Mouse (Mus musculus) megakaryocyte progenitor cell, adult 5-6 weeks (primary cell): ENCODE measurements around the gene Actl6b. TPM values are rescaled to one million over a fixed set of nuclear protein-coding genes. Genes with fewer than 3 reads are reported as not detected.
"Not testable (repeated sequence)": the region's sequence is repeated elsewhere in the genome, so short reads cannot be mapped to it uniquely, and the experiment has no call there.

Source experiments
- ATAC-seq: replicated peaks from 2 replicates; pipeline ENCODE4 v1.8.0; 2016; ENCODE audit warnings: mild to moderate bottlenecking, moderate TSS enrichment, inconsistent platforms; ENCODE audit not compliant: poor library complexity
- total RNA-seq, 2 experiments: library from RNA; stranded (forward) in 1 of 2; stranded (reverse) in 1 of 2; fragments of 157-497, 149-512 nt in 1 of 2; fragments of 200-1000 nt in 1 of 2; gene quantifications; 2 replicates each; pipeline versions ENCODE4 v1.2.3 to v1.2.4; 2015 to 2017

Actl6b gene
- total RNA-seq, 2 experiments from 2014 or later, result not detected

DNA sequence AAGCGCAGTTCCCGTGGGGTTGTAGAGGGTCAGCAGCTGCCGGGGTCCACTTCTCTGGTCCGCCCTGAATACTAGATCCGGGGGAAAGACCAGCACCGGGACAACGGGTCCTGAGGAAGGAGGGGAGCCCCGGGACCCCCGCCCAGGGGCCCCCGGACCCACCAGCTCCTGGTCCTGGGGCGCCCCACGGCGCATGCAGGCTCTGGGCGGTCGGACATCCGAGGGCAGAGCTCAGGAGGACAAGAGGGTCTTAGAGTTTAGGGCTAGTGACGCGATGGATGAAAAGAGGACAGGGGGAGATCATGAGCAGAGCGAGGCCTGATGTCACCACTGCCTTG lies 46.9 kb downstream of the Actl6b start:
- ATAC-seq, result peak; percentile 9

DNA sequence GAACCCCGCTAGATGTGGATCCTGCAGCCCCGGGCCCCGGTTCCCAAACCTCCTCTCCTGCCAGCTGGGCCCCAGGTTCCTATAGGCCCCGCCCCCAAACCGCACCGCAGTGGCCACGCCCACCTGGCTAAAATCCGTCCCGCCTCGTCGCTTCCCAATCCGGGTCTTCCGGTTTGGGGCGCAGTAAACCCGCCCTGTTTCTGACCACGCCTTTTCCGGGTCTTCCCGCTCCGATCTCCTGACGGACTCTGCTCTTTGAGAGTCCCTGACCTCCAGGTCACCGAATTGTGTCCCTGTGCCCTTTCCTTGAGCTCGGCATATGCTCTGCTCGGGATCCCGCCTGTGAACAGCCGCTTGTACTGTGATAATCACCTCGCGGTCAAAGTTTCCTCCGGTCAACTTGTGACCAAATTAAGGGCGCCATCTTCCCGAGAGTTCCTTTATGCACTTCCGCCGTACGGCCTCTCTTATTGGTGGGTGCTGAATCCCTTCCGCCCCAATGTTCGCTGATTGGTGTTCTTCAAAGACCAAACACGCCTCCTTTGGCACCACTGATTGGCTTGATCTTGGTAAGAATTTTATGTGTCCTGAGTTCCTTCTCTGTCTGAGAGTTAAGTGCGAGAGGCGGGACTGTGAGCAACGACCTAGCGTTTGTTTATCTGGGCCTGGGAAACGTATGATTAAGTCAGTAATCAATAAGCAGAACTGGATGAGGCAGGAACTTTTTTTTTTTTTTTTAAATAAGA lies 47.5 kb downstream of the Actl6b start, which contains the start of gene Mospd3:
Gene Mospd3, minus strand, starts transcription at position 440 of the 746 bp plus-strand sequence.
- ATAC-seq, result peak; percentile 76

DNA sequence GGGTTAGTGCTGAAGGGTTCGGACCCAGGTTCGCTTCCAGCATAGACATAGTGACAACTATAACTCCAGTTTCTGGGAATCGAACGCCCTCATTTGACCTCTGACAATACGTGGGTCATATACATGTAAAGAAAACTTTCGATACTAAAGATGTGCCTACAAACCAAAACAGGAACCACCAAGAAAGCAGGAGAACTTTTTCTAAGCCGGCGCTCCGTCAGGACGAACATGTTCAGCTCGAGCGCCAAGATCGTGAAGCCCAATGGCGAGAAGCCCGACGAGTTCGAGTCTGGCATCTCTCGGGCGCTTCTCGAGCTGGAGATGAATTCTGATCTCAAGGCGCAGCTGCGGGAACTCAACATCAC lies 48.0 kb downstream of the Actl6b start:
- no peak for ATAC-seq

DNA sequence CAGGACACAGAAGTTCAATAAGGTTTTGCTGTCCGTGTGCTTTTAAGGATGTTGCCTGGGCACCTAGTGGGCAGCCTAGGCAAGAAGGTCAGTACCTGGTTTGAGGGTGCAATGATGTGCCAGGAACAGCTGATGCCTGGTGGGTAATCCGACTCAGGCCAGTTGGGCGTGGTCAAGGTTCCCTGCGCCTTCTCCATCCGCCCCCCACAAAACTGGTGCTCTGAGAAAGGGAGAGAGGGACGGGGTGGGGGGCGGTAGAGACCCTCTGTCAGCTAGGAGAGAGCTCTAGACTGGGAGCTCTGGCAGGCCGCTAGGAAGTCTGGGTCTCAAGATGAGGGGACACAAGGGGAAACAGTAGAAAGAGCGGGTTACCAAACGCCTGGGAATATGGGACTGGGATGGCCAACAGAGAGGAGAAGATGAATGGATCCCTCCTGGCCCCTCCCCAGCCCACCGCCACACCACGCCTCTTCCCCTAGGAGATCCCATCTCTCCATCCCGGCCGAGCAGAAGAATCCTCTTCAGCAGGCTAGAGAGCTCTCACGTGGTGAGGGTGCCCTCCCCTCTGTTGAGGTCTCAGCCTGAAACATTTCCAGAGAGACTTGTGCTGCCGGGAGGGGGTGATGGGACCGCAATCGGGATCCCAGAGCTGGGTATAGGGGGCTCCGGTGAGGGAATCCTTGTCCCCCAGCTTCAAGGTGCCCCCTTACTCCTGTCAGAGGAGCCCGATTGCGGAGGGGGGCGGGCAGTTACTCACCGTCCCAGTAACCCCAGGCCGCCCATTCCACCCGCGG lies 54.7 kb downstream of the Actl6b start:
- no peak for ATAC-seq

DNA sequence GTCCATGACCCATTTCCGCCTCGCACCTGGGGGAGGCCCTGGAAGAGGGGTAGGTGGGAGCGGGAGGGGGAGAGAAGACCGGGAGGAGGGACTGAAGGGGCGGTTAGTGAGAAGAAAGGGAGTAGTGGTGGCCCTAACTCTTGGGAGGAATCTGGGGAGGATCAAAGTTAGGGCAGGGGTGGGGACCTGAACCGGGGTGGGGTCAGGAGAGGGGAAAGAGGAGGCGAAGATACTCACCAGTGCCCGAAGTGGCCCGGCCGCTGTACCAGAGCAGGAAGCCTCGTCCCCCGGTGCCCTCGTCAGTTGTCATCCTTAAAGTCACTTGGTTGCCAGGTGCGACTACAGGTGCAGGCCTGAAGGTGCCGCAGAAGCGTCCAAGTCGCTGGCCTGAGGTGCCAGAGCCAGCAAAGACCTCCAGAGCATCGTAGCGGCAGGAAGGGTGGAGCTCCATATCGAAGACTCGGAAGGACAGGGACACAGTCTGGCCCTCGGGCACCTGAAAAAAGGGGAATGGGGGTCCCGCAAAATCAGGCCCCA lies 55.4 kb downstream of the Actl6b start:
- ATAC-seq, result no peak

DNA sequence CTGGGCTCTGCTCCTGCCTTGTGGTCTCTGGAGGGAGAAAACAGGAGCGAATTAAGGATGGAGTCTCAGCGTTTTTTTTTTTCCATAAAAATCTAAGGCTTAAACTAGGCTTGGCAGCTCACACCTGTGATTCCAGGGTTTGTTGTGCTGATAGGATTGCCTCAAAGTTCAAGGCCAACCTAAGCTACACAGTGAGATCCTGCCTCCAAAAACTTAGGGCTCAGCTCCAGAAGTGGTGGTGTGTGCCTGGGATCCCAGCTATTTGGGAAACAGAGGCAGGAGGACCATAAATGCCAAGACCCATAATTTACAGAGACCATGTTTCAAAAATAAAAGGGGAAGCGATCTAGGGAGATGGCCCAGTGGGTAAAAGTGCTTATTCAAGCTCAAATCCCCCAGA lies 56.0 kb downstream of the Actl6b start:
- no peak for ATAC-seq

DNA sequence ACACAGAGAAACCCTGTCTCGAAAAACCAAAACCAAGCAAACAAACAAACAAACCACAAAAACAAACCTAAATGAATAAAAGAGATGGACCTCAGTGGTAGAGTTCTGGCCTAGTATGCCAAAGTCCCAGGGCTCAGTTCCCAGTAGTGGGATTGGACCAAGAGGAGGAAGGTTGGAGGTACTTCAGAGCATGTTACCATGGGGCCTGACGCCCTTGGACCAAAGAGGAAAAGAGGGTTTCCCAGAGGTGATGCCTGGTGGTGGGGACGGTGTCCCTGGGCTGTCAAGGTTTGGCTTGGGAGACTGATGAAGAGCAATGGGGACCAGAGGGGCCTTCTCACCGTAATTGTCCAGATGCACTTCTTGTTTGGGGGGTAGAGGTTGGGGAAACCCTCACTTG lies 56.7 kb downstream of the Actl6b start:
- no peak for ATAC-seq

DNA sequence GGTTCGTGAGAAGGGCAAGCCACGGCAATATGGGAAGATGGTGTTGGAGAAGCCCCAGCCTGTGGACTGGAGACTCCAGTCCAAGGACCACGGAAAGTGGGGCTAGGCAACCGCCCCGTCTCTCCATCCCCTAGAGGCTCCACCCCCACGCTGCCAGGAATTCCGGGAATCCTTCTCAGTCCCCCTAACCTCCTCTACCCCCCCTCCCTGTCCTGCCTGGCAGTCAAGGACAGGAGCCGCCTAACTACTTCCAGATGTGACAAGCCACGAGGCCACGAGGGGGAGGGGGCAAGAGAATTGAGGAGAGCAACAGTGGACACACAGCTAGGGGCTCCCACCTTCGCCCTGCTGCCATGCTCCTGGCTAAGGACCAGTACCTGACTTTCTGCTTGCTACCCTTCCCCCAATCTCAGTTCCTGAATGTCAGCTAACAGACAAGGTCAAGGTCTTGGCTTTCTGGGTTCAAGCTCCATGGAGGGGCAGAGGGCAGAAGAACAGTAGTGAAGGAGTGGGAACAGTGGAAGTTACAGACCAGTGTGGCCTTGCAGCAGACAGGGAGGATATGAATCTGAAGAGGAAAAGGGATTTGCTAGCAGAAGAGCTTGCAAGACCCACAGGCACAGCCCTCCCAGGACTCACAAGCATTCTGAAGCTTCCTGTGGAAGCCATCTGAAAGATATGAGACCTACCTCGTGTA lies 57.4 kb downstream of the Actl6b start:
- ATAC-seq, result no peak

DNA sequence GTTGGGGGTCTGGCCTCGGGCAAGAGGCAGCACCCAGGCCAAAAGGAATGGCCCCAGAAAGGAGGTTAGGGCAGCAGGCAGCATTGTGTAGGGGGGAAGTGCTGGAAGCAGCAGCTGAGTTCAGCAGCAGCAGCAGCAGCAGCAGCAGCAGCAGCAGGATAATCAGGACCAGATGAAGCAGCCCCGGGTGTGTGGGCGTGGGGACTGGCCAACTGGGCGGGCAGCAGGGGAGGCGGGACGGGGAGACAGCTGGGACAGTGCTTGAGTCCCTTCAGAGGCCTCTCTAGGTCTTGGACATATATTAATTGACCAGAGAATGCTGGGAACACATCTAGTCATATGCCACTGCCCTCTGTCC lies 57.9 kb downstream of the Actl6b start:
- ATAC-seq, result peak; percentile 26; the same call in 1 of the 2 replicates

DNA sequence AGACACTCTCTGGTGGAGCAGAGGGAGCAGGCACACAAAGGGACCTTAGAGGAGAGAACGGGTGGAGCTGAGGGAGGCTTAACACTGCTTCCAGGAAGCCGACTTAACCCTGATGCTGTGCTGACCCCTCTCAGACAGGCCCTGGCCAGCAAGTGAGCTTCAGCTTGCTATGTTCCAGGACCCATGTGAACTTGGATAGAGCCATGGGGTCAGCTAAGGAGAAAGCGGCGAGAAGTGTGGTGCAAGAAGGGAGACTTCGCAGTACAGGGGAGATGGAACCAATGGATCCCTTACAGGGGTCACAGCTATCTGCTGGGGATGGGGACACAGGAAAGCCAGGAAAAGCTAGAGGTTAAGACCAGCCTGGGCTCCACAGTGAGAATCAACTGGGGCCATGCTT lies 59.8 kb downstream of the Actl6b start:
- ATAC-seq, result no peak

DNA sequence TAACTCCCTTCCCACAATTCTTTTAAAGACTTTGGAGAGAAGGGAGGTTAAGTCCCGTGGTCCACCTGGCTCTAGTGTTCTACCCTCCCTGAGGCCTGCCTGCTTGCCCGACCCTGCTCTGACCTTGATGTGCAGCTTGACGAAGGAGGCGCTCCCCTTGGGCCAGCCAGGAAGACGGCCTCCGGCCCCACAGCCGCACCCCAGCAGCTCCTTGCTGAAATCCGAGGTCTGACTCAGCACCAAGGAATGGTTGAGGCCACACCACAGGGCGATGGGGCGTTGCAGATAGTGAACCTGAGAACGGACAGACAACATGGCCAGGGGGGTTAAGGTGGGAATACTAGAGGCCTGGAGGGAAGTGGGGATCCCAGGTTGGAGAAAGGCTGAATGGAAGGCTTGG lies 60.2 kb downstream of the Actl6b start, which contains the start of gene Pcolce:
Gene Pcolce, minus strand, starts transcription at position 235 of the 400 bp plus-strand sequence.
- ATAC-seq, result no peak

DNA sequence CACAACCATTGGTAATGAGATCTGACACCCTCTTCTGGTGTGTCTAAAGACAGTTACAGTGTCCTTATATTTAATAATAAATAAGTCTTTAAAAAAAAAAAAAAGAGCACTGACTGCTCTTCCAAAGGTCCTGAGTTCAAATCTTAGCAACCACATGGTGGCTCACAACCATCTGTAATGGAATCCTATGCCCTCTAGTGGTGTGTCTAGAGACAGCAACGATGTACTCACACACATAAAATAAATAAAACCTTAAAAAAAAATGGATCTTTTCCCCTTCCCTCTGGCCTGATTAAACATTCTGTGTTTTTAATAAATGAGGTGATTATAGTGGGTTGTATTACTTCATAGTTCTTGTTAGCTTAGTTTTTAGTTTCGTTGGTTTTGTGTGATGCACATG lies 61.6 kb downstream of the Actl6b start:
- not testable (repeated sequence) for ATAC-seq

DNA sequence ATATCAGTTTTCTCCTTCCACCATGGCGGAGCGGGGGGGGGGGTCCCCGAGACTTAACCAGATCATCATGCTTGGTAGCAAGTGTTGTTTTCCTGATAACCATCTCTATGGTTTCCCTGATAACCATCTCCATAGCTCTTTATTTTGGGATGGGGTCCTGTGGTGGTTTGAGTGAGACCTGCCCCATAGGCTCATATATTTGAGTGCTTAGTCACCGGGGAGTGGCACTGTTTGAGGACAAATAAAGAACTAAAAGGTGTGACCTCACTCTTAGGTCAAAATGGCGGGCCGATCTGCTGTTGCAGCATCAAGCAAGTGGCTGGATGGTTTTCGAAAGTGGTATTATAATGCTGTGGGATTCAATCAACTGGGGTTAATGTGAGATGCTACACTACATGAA lies 62.0 kb downstream of the Actl6b start:
- no peak for ATAC-seq

Other genes with a start within 250 kb of the Actl6b start
- 133 and 143 TPM in 2 replicates for gene Srrt, start 245.8 kb upstream of the Actl6b start, total RNA-seq (2015)
- gene Srrt, start 245.8 kb upstream of the Actl6b start, total RNA-seq (2017), result 241 and 321 TPM in 2 replicates
- 4.0 and 6.7 TPM in 2 replicates for gene Trip6, start 239.1 kb upstream of the Actl6b start, total RNA-seq (2015)
- gene Trip6, start 239.1 kb upstream of the Actl6b start, total RNA-seq (2017), result 7.1 and 7.5 TPM in 2 replicates
- 2.4 and 4.4 TPM in 2 replicates for gene Slc12a9, start 219.9 kb upstream of the Actl6b start, total RNA-seq (2015)
- gene Slc12a9, start 219.9 kb upstream of the Actl6b start, total RNA-seq (2017), result 5.3 and 5.7 TPM in 2 replicates
- gene Ephb4, start 203.4 kb upstream of the Actl6b start, total RNA-seq (2015), result 0.05 and 0.10 TPM in 2 replicates
- 0.27 TPM in 1 of 2 replicates, not detected in the other for gene Ephb4, start 203.4 kb upstream of the Actl6b start, total RNA-seq (2017)
- gene Zan, start 76.5 kb upstream of the Actl6b start, total RNA-seq (2015), result 0.10 and 0.47 TPM in 2 replicates
- under 0.01 and 0.14 TPM in 2 replicates for gene Zan, start 76.5 kb upstream of the Actl6b start, total RNA-seq (2017)
- gene Pop7, start 51.0 kb upstream of the Actl6b start, total RNA-seq (2015), result 31.9 and 35.0 TPM in 2 replicates
- gene Pop7, start 51.0 kb upstream of the Actl6b start, total RNA-seq (2017), result 22.7 and 29.2 TPM in 2 replicates
- gene Gigyf1, start 35.0 kb upstream of the Actl6b start, total RNA-seq (2015), result 7.1 and 8.6 TPM in 2 replicates
- 4.7 and 7.2 TPM in 2 replicates for gene Gigyf1, start 35.0 kb upstream of the Actl6b start, total RNA-seq (2017)
- gene Epo, start 20.3 kb upstream of the Actl6b start, total RNA-seq (2015), result not detected in 2 replicates
- gene Epo, start 20.3 kb upstream of the Actl6b start, total RNA-seq (2017), result not detected in 2 replicates
- 193 and 223 TPM in 2 replicates for gene Gnb2, start 20.0 kb upstream of the Actl6b start, total RNA-seq (2015)
- 187 and 251 TPM in 2 replicates for gene Gnb2, start 20.0 kb upstream of the Actl6b start, total RNA-seq (2017)
- 14.1 and 20.7 TPM in 2 replicates for gene Tfr2, start 16.3 kb downstream of the Actl6b start, total RNA-seq (2015)
- gene Tfr2, start 16.3 kb downstream of the Actl6b start, total RNA-seq (2017), result 13.2 and 23.4 TPM in 2 replicates
- gene Mospd3, start 47.5 kb downstream of the Actl6b start, total RNA-seq (2015), result 95.4 and 97.5 TPM in 2 replicates
- 3.6 and 5.5 TPM in 2 replicates for gene Mospd3, start 47.5 kb downstream of the Actl6b start, total RNA-seq (2017)
- not detected in 2 replicates for gene Pcolce, start 60.3 kb downstream of the Actl6b start, total RNA-seq (2015)
- gene Pcolce, start 60.3 kb downstream of the Actl6b start, total RNA-seq (2017), result not detected in 2 replicates
- gene Fbxo24, start 75.5 kb downstream of the Actl6b start, total RNA-seq (2015), result not detected in 2 replicates
- 0.21 TPM in 1 of 2 replicates, not detected in the other for gene Fbxo24, start 75.5 kb downstream of the Actl6b start, total RNA-seq (2017)
- gene Lrch4, start 75.6 kb downstream of the Actl6b start, total RNA-seq (2015), result 37.8 and 38.0 TPM in 2 replicates
- gene Lrch4, start 75.6 kb downstream of the Actl6b start, total RNA-seq (2017), result 27.3 and 29.5 TPM in 2 replicates
- gene Gm20605, start 75.7 kb downstream of the Actl6b start, total RNA-seq (2015), result 5.5 and 8.3 TPM in 2 replicates
- gene Gm20605, start 75.7 kb downstream of the Actl6b start, total RNA-seq (2017), result 4.3 and 8.0 TPM in 2 replicates
- gene Sap25, start 87.8 kb downstream of the Actl6b start, total RNA-seq (2015), result 24.9 and 29.5 TPM in 2 replicates
- 14.2 and 18.0 TPM in 2 replicates for gene Sap25, start 87.8 kb downstream of the Actl6b start, total RNA-seq (2017)
- not detected in 2 replicates for gene Irs3, start 92.2 kb downstream of the Actl6b start, total RNA-seq (2015)
- not detected in 2 replicates for gene Irs3, start 92.2 kb downstream of the Actl6b start, total RNA-seq (2017)
- 8.6 and 9.8 TPM in 2 replicates for gene Agfg2, start 131.2 kb downstream of the Actl6b start, total RNA-seq (2015)
- gene Agfg2, start 131.2 kb downstream of the Actl6b start, total RNA-seq (2017), result 10.5 and 14.2 TPM in 2 replicates
- gene Nyap1, start 188.1 kb downstream of the Actl6b start, total RNA-seq (2015), result 0.02 and 0.05 TPM in 2 replicates
- gene Nyap1, start 188.1 kb downstream of the Actl6b start, total RNA-seq (2017), result 0.07 and 0.17 TPM in 2 replicates
- 39.6 and 58.5 TPM in 2 replicates for gene Tsc22d4, start 192.2 kb downstream of the Actl6b start, total RNA-seq (2015)
- 92.1 and 96.5 TPM in 2 replicates for gene Tsc22d4, start 192.2 kb downstream of the Actl6b start, total RNA-seq (2017)
- gene Ppp1r35, start 225.3 kb downstream of the Actl6b start, total RNA-seq (2015), result 64.5 and 77.4 TPM in 2 replicates
- 38.4 and 38.6 TPM in 2 replicates for gene Ppp1r35, start 225.3 kb downstream of the Actl6b start, total RNA-seq (2017)
- 34.6 and 37.4 TPM in 2 replicates for gene Mepce, start 234.1 kb downstream of the Actl6b start, total RNA-seq (2015)
- 13.8 and 16.7 TPM in 2 replicates for gene Mepce, start 234.1 kb downstream of the Actl6b start, total RNA-seq (2017)
- gene Zcwpw1, start 234.3 kb downstream of the Actl6b start, total RNA-seq (2015), result 6.2 and 9.1 TPM in 2 replicates
- 10.5 and 11.8 TPM in 2 replicates for gene Zcwpw1, start 234.3 kb downstream of the Actl6b start, total RNA-seq (2017)